ENCODE assay signal across 9 mouse cellular contexts in the genomic region with DNA sequence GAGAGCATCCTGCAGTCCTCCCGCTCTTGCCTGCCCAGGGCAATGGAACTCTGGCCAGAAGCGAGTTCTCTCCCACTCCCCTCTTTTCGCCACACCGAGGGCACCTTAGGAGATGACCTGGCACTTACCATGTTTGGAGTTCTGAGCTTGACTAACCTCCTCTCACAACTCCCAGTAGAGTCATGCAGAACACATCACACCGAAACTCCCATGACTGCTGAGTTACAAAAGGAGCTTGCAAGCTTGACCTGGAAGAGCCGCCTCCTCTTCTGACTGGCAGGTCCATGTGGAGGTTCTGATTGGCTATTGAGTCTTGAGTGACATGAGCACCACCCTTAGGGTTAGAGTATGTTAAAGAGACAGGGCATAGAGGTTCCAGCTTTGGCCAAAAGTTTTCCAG. TPM values are rescaled to one million over a fixed set of nuclear protein-coding genes. Genes with fewer than 3 reads are reported as not detected.
DNase-seq lines count a peak whose midpoint lies in the region; ATAC-seq and TF ChIP-seq lines count a peak whose summit lies in the region.
"Not testable (repeated sequence)": the region's sequence is repeated elsewhere in the genome, so short reads cannot be mapped to it uniquely, and the experiment has no call there.
"Had no signal": no experiment of that assay in that cellular context is flagged by ENCODE, and none has a peak within 500 bp of the region (broad histone marks: within the 10 kb centered on the region; RNA-seq: fewer than 3 reads in every experiment).

A gene (minus strand): TSS at position 225 of the 400 bp plus-strand sequence.

- peak; percentile 49 to 53; a peak in 2 of 4 replicates for ATAC-seq in hematopoietic stem cell, adult 5-6 weeks (replicated peaks in 1 of 2; ENCODE audit: insufficient read depth in 1 of 2, low FRiP score in 2 of 2, low TSS enrichment in 1 of 2, low read depth in 1 of 2, poor library complexity in 2 of 2, severe bottlenecking in 2 of 2)
- ATAC-seq in limb, embryonic 14.5 days (ENCODE audit: low FRiP score, low read depth) = not testable (repeated sequence)

- not testable (repeated sequence) for H3K27ac ChIP-seq in gastrocnemius, adult 2 months; limb, embryonic 14.5 days (replicated peaks; ENCODE audit: low read depth, low read length); midbrain, embryonic 10.5 days (replicated peaks)

- 53% methylated on average over 5 of the region's 6 CpGs for WGBS in limb, embryonic 14.5 days
- 53% methylated on average over 6 of the region's 6 CpGs for WGBS in midbrain, embryonic 10.5 days

- H3K9ac ChIP-seq in limb, embryonic 14.5 days (ENCODE audit: low read depth, low read length, severe bottlenecking) = not testable (repeated sequence)

- peak within 1 kb of the TSS; percentile 60 for H3K4me3 ChIP-seq in gastrocnemius, adult 2 months
- H3K4me3 ChIP-seq in limb, embryonic 14.5 days (replicated peaks; ENCODE audit: low read length) = peak within 1 kb of the TSS; percentile 19; the same call in 1 of the 2 replicates
- peak within 1 kb of the TSS; percentile 37; the same call in 1 of the 2 replicates for H3K4me3 ChIP-seq in midbrain, embryonic 10.5 days

- not testable (repeated sequence) for H3K27me3 ChIP-seq in limb, embryonic 14.5 days (ENCODE audit: control insufficient read depth, insufficient read depth, low read length); midbrain, embryonic 10.5 days (ENCODE audit: low read depth, poor library complexity, severe bottlenecking)

- TF ChIP-seq CTCF in gastrocnemius, adult 2 months (IDR thresholded peaks at IDR 0.05) = not testable (repeated sequence)

- DNase-seq in adrenal gland, adult 18-20 months (ENCODE audit: low spot score in 2 of 2); gastrocnemius, adult 2 months; limb, embryonic 14.5 days (ENCODE audit: low spot score); midbrain, embryonic 10.5 days (ENCODE audit: low spot score): not testable (repeated sequence)
- peak; percentile 3 for DNase-seq in embryo, embryonic 10 days (ENCODE audit: low spot score)
- peak; percentile 1 for DNase-seq in kidney, postnatal 4 days
- peak; percentile 0 for DNase-seq in telencephalon, adult 2 months (ENCODE audit: low read depth, low spot score)

- intact Hi-C loops in gastrocnemius, adult 2 months (cut with DNase I) = not testable (repeated sequence)

- H3K4me1 ChIP-seq in limb, embryonic 14.5 days (ENCODE audit: control insufficient read depth, insufficient read depth, low read length); midbrain, embryonic 10.5 days: not testable (repeated sequence)

- H3K9me3 ChIP-seq in limb, embryonic 14.5 days (ENCODE audit: control insufficient read depth, low read length); midbrain, embryonic 10.5 days (replicated peaks): not testable (repeated sequence)

- H3K4me2 ChIP-seq in limb, embryonic 14.5 days (replicated peaks; ENCODE audit: low read depth, low read length, severe bottlenecking) = not testable (repeated sequence)

- not testable (repeated sequence) for H3K36me3 ChIP-seq in limb, embryonic 14.5 days (ENCODE audit: control insufficient read depth, insufficient read depth, low read length); midbrain, embryonic 10.5 days

- not testable (repeated sequence) for TF ChIP-seq POLR2A in limb, embryonic 14.5 days (IDR thresholded peaks at IDR 0.05; ENCODE audit: borderline replicate concordance, extremely low read depth, insufficient read depth, insufficient read length)

RNA-seq across cellular contexts. Expression of the gene that starts here (rescaled TPM):
- 10 to 100 TPM; 23.9 to 25.1 TPM for total RNA-seq in adrenal gland, adult 18-20 months (2021)
- 10 to 100 TPM; 12.6 TPM for total RNA-seq in gastrocnemius, adult 2 months (2021)
- total RNA-seq in hematopoietic stem cell, adult 5-6 weeks (2017) = 6.7 and 20.5 TPM in 2 replicates
- polyA plus RNA-seq in limb, embryonic 14.5 days (2012; rRNA removed) = 3.2 and 5.7 TPM in 2 replicates
- 7.4 and 11.4 TPM in 2 replicates for polyA plus RNA-seq in limb, embryonic 14.5 days (2014; fragmentation: Nextera tagmentation; extraction: Ambion mirVana)
- 7.2 and 8.4 TPM in 2 replicates for polyA plus RNA-seq in midbrain, embryonic 10.5 days (2016; fragmentation: Nextera tagmentation; extraction: Ambion mirVana)
- total RNA-seq: monocyte, adult 5-6 weeks had no signal
